Mouse (Mus musculus): ENCODE results near the gene Pacrg. TPM values are rescaled to one million over a fixed set of nuclear protein-coding genes. Genes with fewer than 3 reads are reported as not detected.

Pacrg gene
- total and polyA plus RNA-seq, 2 experiments from 2014 or later, result 1.1 to 1.4 TPM

DNA sequence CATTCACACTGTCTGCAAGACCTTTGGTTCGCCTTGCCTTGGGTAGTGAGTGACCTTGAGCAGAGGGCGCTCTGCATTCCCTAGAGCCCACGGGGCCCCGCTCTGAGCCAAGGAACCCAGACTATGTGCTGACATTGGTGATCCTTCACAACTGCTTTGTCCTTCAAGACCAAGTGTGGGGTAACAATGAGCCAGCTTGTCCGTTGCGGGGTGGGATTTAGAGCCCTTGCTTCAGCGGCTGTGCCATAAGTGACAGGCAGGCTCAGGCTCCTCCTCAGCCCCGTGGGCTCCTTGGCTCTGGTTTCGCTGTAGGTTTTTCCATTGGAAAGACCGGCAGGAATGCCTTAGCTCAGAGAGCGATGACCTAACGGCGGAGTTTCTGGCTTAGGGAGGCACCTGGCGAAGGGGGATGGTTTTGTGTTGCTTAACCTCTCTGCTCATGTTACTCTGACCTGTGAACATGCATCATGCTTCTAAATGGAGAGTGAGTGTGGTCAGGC lies 390.3 kb downstream of the Pacrg start:
- 0 out of 2 replicates have a peak, but pooled peaks have one; percentile 38 for TF ChIP-seq EP300 (IDR thresholded peaks at IDR 0.05; ENCODE audit: low read depth)
- no peak for TF ChIP-seq CTCF (IDR thresholded peaks at IDR 0.05; ENCODE audit: low read depth)
- H3K27ac ChIP-seq (ENCODE audit: low read depth), result peak overlapping the region; percentile 83
- DNase-seq (ENCODE audit: low spot score) (peak; percentile 75), ATAC-seq (ENCODE audit: insufficient read depth, low read depth) (peak; percentile 76)
- H3K4me2 ChIP-seq (ENCODE audit: low read depth, low read length), result 0 out of 2 replicates have a peak overlapping the region, but pooled peaks have one; percentile 2
- WGBS, result 29% methylated on average over 14 of the region's 14 CpGs
- H3K9ac ChIP-seq (replicated peaks; ENCODE audit: low read depth, low read length), result no peak overlapping the region
- H3K27me3 ChIP-seq (ENCODE audit: control insufficient read depth, insufficient read depth, low read length), result no peaks in the 10 kb centered on the region
- H3K4me1 ChIP-seq (ENCODE audit: control insufficient read depth, insufficient read depth), result peaks cover 38% of the 10 kb centered on the region
- H3K36me3 ChIP-seq (replicated peaks; ENCODE audit: control insufficient read depth, insufficient read depth, low read length), result no peaks in the 10 kb centered on the region
- no peaks in the 10 kb centered on the region; the same call in 1 of the 2 replicates for H3K9me3 ChIP-seq (replicated peaks; ENCODE audit: control insufficient read depth, low read length)
- no peak overlapping the region for H3K4me3 ChIP-seq (ENCODE audit: low read depth, low read length)

DNA sequence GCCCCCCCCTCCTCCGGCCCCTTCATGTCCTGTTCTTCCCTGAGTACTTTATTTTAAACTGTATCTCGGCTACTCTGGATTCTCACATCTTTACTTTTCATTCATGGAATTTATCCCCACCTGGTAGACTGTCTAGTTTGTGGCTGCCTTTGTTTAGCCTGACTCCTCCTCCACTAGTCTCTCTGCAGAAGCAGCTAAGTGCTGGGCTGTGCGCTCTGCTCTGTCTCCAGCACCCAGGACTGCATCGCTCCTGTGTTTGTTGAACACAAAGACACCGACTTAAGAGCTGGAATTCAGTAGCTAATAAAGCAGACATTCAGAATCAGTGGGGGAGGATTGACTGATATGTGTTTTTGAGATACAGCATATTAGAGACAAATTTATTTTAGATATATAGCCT lies 391.7 kb downstream of the Pacrg start:
- H3K9me3 ChIP-seq (replicated peaks; ENCODE audit: control insufficient read depth, low read length), result no peaks in the 10 kb centered on the region; the same call in 1 of the 2 replicates
- no peak overlapping the region for H3K9ac ChIP-seq (replicated peaks; ENCODE audit: low read depth, low read length)
- 45% methylated on average over 5 of the region's 5 CpGs for WGBS
- ATAC-seq (ENCODE audit: insufficient read depth, low read depth) (no peak), DNase-seq (ENCODE audit: low spot score) (no peak)
- TF ChIP-seq CTCF (IDR thresholded peaks at IDR 0.05; ENCODE audit: low read depth) (no peak), EP300 (IDR thresholded peaks at IDR 0.05; ENCODE audit: low read depth) (no peak)
- no peaks in the 10 kb centered on the region for H3K27me3 ChIP-seq (ENCODE audit: control insufficient read depth, insufficient read depth, low read length)
- no peaks in the 10 kb centered on the region for H3K36me3 ChIP-seq (replicated peaks; ENCODE audit: control insufficient read depth, insufficient read depth, low read length)
- H3K4me3 ChIP-seq (ENCODE audit: low read depth, low read length), result no peak overlapping the region
- 0 out of 2 replicates have a peak overlapping the region, but pooled peaks have one; percentile 0 for H3K27ac ChIP-seq (ENCODE audit: low read depth)
- no peak overlapping the region for H3K4me2 ChIP-seq (ENCODE audit: low read depth, low read length)
- peaks cover 38% of the 10 kb centered on the region for H3K4me1 ChIP-seq (ENCODE audit: control insufficient read depth, insufficient read depth)

- H3K4me1 ChIP-seq (ENCODE audit: control insufficient read depth, insufficient read depth), result peaks cover 7% of the 10 kb centered on the region; the same call in 1 of the 2 replicates
- no peak overlapping the region for H3K4me2 ChIP-seq (ENCODE audit: low read depth, low read length)
- H3K36me3 ChIP-seq (replicated peaks; ENCODE audit: control insufficient read depth, insufficient read depth, low read length), result no peaks in the 10 kb centered on the region
- ATAC-seq (ENCODE audit: insufficient read depth, low read depth) (no peak), DNase-seq (ENCODE audit: low spot score) (no peak)
- no peaks in the 10 kb centered on the region; the same call in 1 of the 2 replicates for H3K9me3 ChIP-seq (replicated peaks; ENCODE audit: control insufficient read depth, low read length)
- H3K9ac ChIP-seq (replicated peaks; ENCODE audit: low read depth, low read length), result no peak overlapping the region
- WGBS, result 50% methylated on average over 16 of the region's 16 CpGs
- no peaks in the 10 kb centered on the region for H3K27me3 ChIP-seq (ENCODE audit: control insufficient read depth, insufficient read depth, low read length)
- no peak for TF ChIP-seq CTCF (IDR thresholded peaks at IDR 0.05; ENCODE audit: low read depth)
- no peak overlapping the region for H3K4me3 ChIP-seq (ENCODE audit: low read depth, low read length)
- no peak overlapping the region for H3K27ac ChIP-seq (ENCODE audit: low read depth)
Measured at GRCm38 (mm10) chr17:10441501-10442111, 398.5 kb downstream of the Pacrg start.

DNA sequence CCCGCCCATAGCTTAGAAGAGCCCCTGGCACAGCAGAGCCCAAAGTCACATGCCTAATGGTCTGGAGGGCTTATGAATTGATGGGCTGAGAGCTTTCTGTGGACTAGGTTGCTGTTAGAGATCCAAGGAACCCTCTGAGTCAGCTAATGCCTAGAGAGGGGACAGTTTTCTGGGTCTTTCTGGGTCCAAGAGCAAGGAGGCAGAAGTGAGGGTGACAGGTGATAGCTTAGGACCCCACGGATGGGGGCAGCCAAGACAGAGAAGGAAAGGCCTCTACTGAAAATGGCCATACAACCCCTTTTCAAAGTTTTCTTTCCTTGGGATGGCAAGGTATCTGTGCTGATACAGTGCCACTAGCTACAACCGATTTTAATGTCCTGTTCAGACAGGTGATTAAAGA lies 399.1 kb downstream of the Pacrg start:
- no peak overlapping the region for H3K4me3 ChIP-seq (ENCODE audit: low read depth, low read length)

DNA sequence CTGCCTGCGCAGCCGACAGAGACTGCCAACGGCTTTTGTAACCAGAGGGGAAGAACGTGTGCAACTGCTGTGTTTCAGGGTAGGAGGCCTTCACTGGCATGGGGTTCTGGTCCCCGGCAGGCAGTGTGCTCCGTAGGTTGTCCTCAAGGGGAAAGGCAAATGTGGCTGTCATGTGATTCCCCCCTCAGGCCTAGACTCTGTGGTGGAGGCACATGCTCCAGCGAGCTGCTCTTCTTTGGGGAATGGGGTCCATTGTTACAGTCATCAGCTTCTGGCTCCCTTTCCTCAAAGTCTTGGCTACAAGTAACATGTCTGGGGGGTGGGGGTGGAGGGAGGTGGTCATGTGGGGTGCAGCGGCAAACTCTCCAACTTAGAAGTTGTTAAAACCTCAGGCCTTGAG lies 400.3 kb downstream of the Pacrg start:
- H3K27me3 ChIP-seq (ENCODE audit: control insufficient read depth, insufficient read depth, low read length), result no peaks in the 10 kb centered on the region
- no peaks in the 10 kb centered on the region for H3K9me3 ChIP-seq (replicated peaks; ENCODE audit: control insufficient read depth, low read length)
- TF ChIP-seq CTCF (IDR thresholded peaks at IDR 0.05; ENCODE audit: low read depth) (no peak), EP300 (IDR thresholded peaks at IDR 0.05; ENCODE audit: low read depth) (no peak)
- H3K36me3 ChIP-seq (replicated peaks; ENCODE audit: control insufficient read depth, insufficient read depth, low read length), result no peaks in the 10 kb centered on the region
- WGBS, result 80% methylated on average over 8 of the region's 8 CpGs
- no peak overlapping the region for H3K9ac ChIP-seq (replicated peaks; ENCODE audit: low read depth, low read length)
- H3K4me2 ChIP-seq (ENCODE audit: low read depth, low read length), result no peak overlapping the region
- ATAC-seq (ENCODE audit: insufficient read depth, low read depth) (no peak), DNase-seq (ENCODE audit: low spot score) (no peak)
- no peak overlapping the region for H3K27ac ChIP-seq (ENCODE audit: low read depth)
- H3K4me1 ChIP-seq (ENCODE audit: control insufficient read depth, insufficient read depth), result peaks cover 7% of the 10 kb centered on the region; the same call in 1 of the 2 replicates
- H3K4me3 ChIP-seq (ENCODE audit: low read depth, low read length), result no peak overlapping the region

More for the DNA sequence above, 399.1 kb downstream of the Pacrg start:
- Histone ChIP-seq H3K27ac (ENCODE audit: low read depth) (no peak overlapping the region), H3K4me1 (ENCODE audit: control insufficient read depth, insufficient read depth) (peaks cover 7% of the 10 kb centered on the region; the same call in 1 of the 2 replicates), H3K36me3 (replicated peaks; ENCODE audit: control insufficient read depth, insufficient read depth, low read length) (no peaks in the 10 kb centered on the region), H3K9ac (replicated peaks; ENCODE audit: low read depth, low read length) (no peak overlapping the region), H3K27me3 (ENCODE audit: control insufficient read depth, insufficient read depth, low read length) (no peaks in the 10 kb centered on the region), H3K4me2 (ENCODE audit: low read depth, low read length) (no peak overlapping the region), H3K9me3 (replicated peaks; ENCODE audit: control insufficient read depth, low read length) (no peaks in the 10 kb centered on the region; the same call in 1 of the 2 replicates)
- TF ChIP-seq CTCF (IDR thresholded peaks at IDR 0.05; ENCODE audit: low read depth) (no peak), EP300 (IDR thresholded peaks at IDR 0.05; ENCODE audit: low read depth) (no peak)
- 80% methylated on average over 3 of the region's 3 CpGs for WGBS
- ATAC-seq (ENCODE audit: insufficient read depth, low read depth) (no peak), DNase-seq (ENCODE audit: low spot score) (no peak)
